Mouse (Mus musculus): Measurements from ENCODE around the gene Dtx2.
A peak's percentile ranks its signal among the peaks of the same experiment; 100 is the strongest.

The Dtx2 gene

GRCm38 (mm10) chr5:135994725-135995687 lies at the start of gene Dtx2:
Gene Dtx2, plus strand, starts transcription at chr5:135994800.
- peak; percentile 84 for DNase-seq (ENCODE audit: extremely low read depth, insufficient read length, low spot score)

- peak; percentile 85 for DNase-seq (ENCODE audit: extremely low read depth, insufficient read length, low spot score)
Observed at GRCm38 (mm10) chr5:135945916-135946408, 48.6 kb upstream of the Dtx2 start.

- DNase-seq (ENCODE audit: extremely low read depth, insufficient read length, low spot score): no peak
Observed at GRCm38 (mm10) chr5:135946621-135947020, 48.0 kb upstream of the Dtx2 start.

- peak; percentile 65 for DNase-seq (ENCODE audit: extremely low read depth, insufficient read length, low spot score)
Observed at GRCm38 (mm10) chr5:135950710-135951412, 43.7 kb upstream of the Dtx2 start.

GRCm38 (mm10) chr5:135951660-135952059 lies 42.9 kb upstream of the Dtx2 start:
- no peak for DNase-seq (ENCODE audit: extremely low read depth, insufficient read length, low spot score)

GRCm38 (mm10) chr5:135952830-135953229 lies 41.8 kb upstream of the Dtx2 start:
- DNase-seq (ENCODE audit: extremely low read depth, insufficient read length, low spot score): no peak

GRCm38 (mm10) chr5:135956300-135957206 lies 38.0 kb upstream of the Dtx2 start:
- DNase-seq (ENCODE audit: extremely low read depth, insufficient read length, low spot score): no peak

GRCm38 (mm10) chr5:135957207-135957974 lies 37.2 kb upstream of the Dtx2 start:
- DNase-seq (ENCODE audit: extremely low read depth, insufficient read length, low spot score): peak; percentile 92

- DNase-seq (ENCODE audit: extremely low read depth, insufficient read length, low spot score): no peak
Observed at GRCm38 (mm10) chr5:135958367-135958766, 36.2 kb upstream of the Dtx2 start.

- peak; percentile 58 for DNase-seq (ENCODE audit: extremely low read depth, insufficient read length, low spot score)
Observed at GRCm38 (mm10) chr5:135959911-135960310, 34.7 kb upstream of the Dtx2 start.

GRCm38 (mm10) chr5:135960909-135961635 lies 33.5 kb upstream of the Dtx2 start:
- no peak for DNase-seq (ENCODE audit: extremely low read depth, insufficient read length, low spot score)

GRCm38 (mm10) chr5:135962125-135962491 lies 32.5 kb upstream of the Dtx2 start:
- DNase-seq (ENCODE audit: extremely low read depth, insufficient read length, low spot score): no peak

- DNase-seq (ENCODE audit: extremely low read depth, insufficient read length, low spot score): peak; percentile 100
Observed at GRCm38 (mm10) chr5:135962492-135963279, 31.9 kb upstream of the Dtx2 start.

- no peak for DNase-seq (ENCODE audit: extremely low read depth, insufficient read length, low spot score)
Observed at GRCm38 (mm10) chr5:135963280-135963627, 31.3 kb upstream of the Dtx2 start.

- no peak for DNase-seq (ENCODE audit: extremely low read depth, insufficient read length, low spot score)
Observed at GRCm38 (mm10) chr5:135965501-135965930, 29.1 kb upstream of the Dtx2 start.

- DNase-seq (ENCODE audit: extremely low read depth, insufficient read length, low spot score): no peak
Observed at GRCm38 (mm10) chr5:135966866-135967265, 27.7 kb upstream of the Dtx2 start.

- no peak for DNase-seq (ENCODE audit: extremely low read depth, insufficient read length, low spot score)
Observed at GRCm38 (mm10) chr5:135968781-135969180, 25.8 kb upstream of the Dtx2 start.

GRCm38 (mm10) chr5:135970247-135970646 lies 24.4 kb upstream of the Dtx2 start:
- no peak for DNase-seq (ENCODE audit: extremely low read depth, insufficient read length, low spot score)

All from 3134 (cell line).